Mouse (Mus musculus): ENCODE results near the gene Nim1k. TPM values are rescaled to one million over a fixed set of nuclear protein-coding genes. Genes with fewer than 3 reads are reported as not detected.
"Not testable (repeated sequence)": the region's sequence is repeated elsewhere in the genome, so short reads cannot be mapped to it uniquely, and the experiment has no call there.

Nim1k gene
- polyA plus RNA-seq, 1 experiment: 0.23 TPM

GRCm38 (mm10) chr13:119690876-119691620, 64.6 kb downstream of the Nim1k start:
- H3K9me3 ChIP-seq: no peaks in the 10 kb centered on the region
- no peaks in the 10 kb centered on the region for H3K27me3 ChIP-seq (replicated peaks)
- H3K36me3 ChIP-seq (replicated peaks; ENCODE audit: low read length): peaks cover 34% of the 10 kb centered on the region
- peaks cover 60% of the 10 kb centered on the region for H3K4me1 ChIP-seq
- no peak for TF ChIP-seq FLI1 (IDR thresholded peaks at IDR 0.05; ENCODE audit: low read length)
- no peak for TF ChIP-seq GATA1 (IDR thresholded peaks at IDR 0.05; ENCODE audit: borderline replicate concordance, low read length)
- H3K4me3 ChIP-seq (replicated peaks): peak overlapping the region; percentile 99

GRCm38 (mm10) chr13:119690039-119690728, 65.5 kb downstream of the Nim1k start, which contains the start of gene Hmgcs1:
Gene Hmgcs1, plus strand, starts transcription at chr13:119690379.
- no peaks in the 10 kb centered on the region for H3K27me3 ChIP-seq (replicated peaks)
- H3K4me1 ChIP-seq: peaks cover 54% of the 10 kb centered on the region
- peak within 1 kb of the TSS; percentile 99 for H3K4me3 ChIP-seq (replicated peaks)
- TF ChIP-seq GATA1 (IDR thresholded peaks at IDR 0.05; ENCODE audit: borderline replicate concordance, low read length): no peak
- 0 out of 2 replicates have a peak, but pooled peaks have one; percentile 12 for TF ChIP-seq FLI1 (IDR thresholded peaks at IDR 0.05; ENCODE audit: low read length)
- H3K36me3 ChIP-seq (replicated peaks; ENCODE audit: low read length): peaks cover 26% of the 10 kb centered on the region
- no peaks in the 10 kb centered on the region for H3K9me3 ChIP-seq

- TF ChIP-seq FLI1 (IDR thresholded peaks at IDR 0.05; ENCODE audit: low read length) (no peak), GATA1 (IDR thresholded peaks at IDR 0.05; ENCODE audit: borderline replicate concordance, low read length) (no peak)
- Histone ChIP-seq H3K9me3 (no peaks in the 10 kb centered on the region), H3K4me3 (replicated peaks) (peak overlapping the region; percentile 99), H3K4me1 (peaks cover 50% of the 10 kb centered on the region), H3K27me3 (replicated peaks) (no peaks in the 10 kb centered on the region), H3K36me3 (replicated peaks; ENCODE audit: low read length) (peaks cover 23% of the 10 kb centered on the region)
These were observed 66.0 kb downstream of the Nim1k start for GRCm38 (mm10) chr13:119689709-119690038.

GRCm38 (mm10) chr13:119684416-119685177, 71.1 kb downstream of the Nim1k start:
- peaks cover 58% of the 10 kb centered on the region for H3K4me1 ChIP-seq
- TF ChIP-seq GATA1 (IDR thresholded peaks at IDR 0.05; ENCODE audit: borderline replicate concordance, low read length) (no peak), FLI1 (IDR thresholded peaks at IDR 0.05; ENCODE audit: low read length) (no peak)
- peaks cover 4% of the 10 kb centered on the region for H3K36me3 ChIP-seq (replicated peaks; ENCODE audit: low read length)
- H3K9me3 ChIP-seq: no peaks in the 10 kb centered on the region
- H3K4me3 ChIP-seq (replicated peaks): no peak overlapping the region
- H3K27me3 ChIP-seq (replicated peaks): no peaks in the 10 kb centered on the region

GRCm38 (mm10) chr13:119681161-119681560, 74.5 kb downstream of the Nim1k start:
- H3K4me3 ChIP-seq (replicated peaks): peak overlapping the region; percentile 66

GRCm38 (mm10) chr13:119679721-119680120, 76.0 kb downstream of the Nim1k start:
- H3K36me3 ChIP-seq (replicated peaks; ENCODE audit: low read length): peaks cover 3% of the 10 kb centered on the region
- TF ChIP-seq GATA1 (IDR thresholded peaks at IDR 0.05; ENCODE audit: borderline replicate concordance, low read length) (no peak), FLI1 (IDR thresholded peaks at IDR 0.05; ENCODE audit: low read length) (no peak)

More at GRCm38 (mm10) chr13:119681161-119681560, 74.5 kb downstream of the Nim1k start:
- no peak for TF ChIP-seq FLI1 (IDR thresholded peaks at IDR 0.05; ENCODE audit: low read length)
- no peak for TF ChIP-seq GATA1 (IDR thresholded peaks at IDR 0.05; ENCODE audit: borderline replicate concordance, low read length)
- Histone ChIP-seq H3K36me3 (replicated peaks; ENCODE audit: low read length) (peaks cover 4% of the 10 kb centered on the region), H3K9me3 (no peaks in the 10 kb centered on the region), H3K27me3 (replicated peaks) (no peaks in the 10 kb centered on the region), H3K4me1 (peaks cover 38% of the 10 kb centered on the region)

GRCm38 (mm10) chr13:119678794-119679193, 76.9 kb downstream of the Nim1k start:
- TF ChIP-seq GATA1 (IDR thresholded peaks at IDR 0.05; ENCODE audit: borderline replicate concordance, low read length): no peak
- no peak for TF ChIP-seq FLI1 (IDR thresholded peaks at IDR 0.05; ENCODE audit: low read length)
- Histone ChIP-seq H3K4me3 (replicated peaks) (no peak overlapping the region), H3K36me3 (replicated peaks; ENCODE audit: low read length) (peaks cover under 1% of the 10 kb centered on the region), H3K27me3 (replicated peaks) (no peaks in the 10 kb centered on the region), H3K4me1 (peaks cover 30% of the 10 kb centered on the region), H3K9me3 (no peaks in the 10 kb centered on the region)

More at GRCm38 (mm10) chr13:119679721-119680120, 76.0 kb downstream of the Nim1k start:
- Histone ChIP-seq H3K4me3 (replicated peaks) (no peak overlapping the region), H3K9me3 (no peaks in the 10 kb centered on the region), H3K27me3 (replicated peaks) (no peaks in the 10 kb centered on the region), H3K4me1 (peaks cover 37% of the 10 kb centered on the region)

- not testable (repeated sequence) for H3K4me3 ChIP-seq (replicated peaks); H3K36me3 ChIP-seq (replicated peaks; ENCODE audit: low read length); H3K9me3 ChIP-seq; H3K27me3 ChIP-seq (replicated peaks)
- H3K4me1 ChIP-seq: peaks cover 12% of the 10 kb centered on the region
These were observed 94.3 kb downstream of the Nim1k start for GRCm38 (mm10) chr13:119661420-119661819.

Other genes starting within 250 kb of the Nim1k start
- not detected in 2 replicates for gene Ccl28, start 132.1 kb downstream of the Nim1k start, polyA plus RNA-seq (2012; ENCODE audit: insufficient read depth, low replicate concordance)
- gene Hmgcs1, start 65.5 kb downstream of the Nim1k start, polyA plus RNA-seq (2012; ENCODE audit: insufficient read depth, low replicate concordance): 5.2 and 20.7 TPM in 2 replicates
- 9.9 and 24.6 TPM in 2 replicates for gene Zfp131, start 35.0 kb upstream of the Nim1k start, polyA plus RNA-seq (2012; ENCODE audit: insufficient read depth, low replicate concordance)
- gene AF067063, start 74.3 kb upstream of the Nim1k start, polyA plus RNA-seq (2012; ENCODE audit: insufficient read depth, low replicate concordance): not detected in 2 replicates
- gene D13Ertd608e, start 80.1 kb upstream of the Nim1k start, polyA plus RNA-seq (2012; ENCODE audit: insufficient read depth, low replicate concordance): not detected in 2 replicates
- not detected in 2 replicates for gene Tcstv1, start 138.9 kb upstream of the Nim1k start, polyA plus RNA-seq (2012; ENCODE audit: insufficient read depth, low replicate concordance)
- gene Gm21761, start 173.4 kb upstream of the Nim1k start, polyA plus RNA-seq (2012; ENCODE audit: insufficient read depth, low replicate concordance): not detected in 2 replicates
- not detected in 2 replicates for gene B020031M17Rik, start 194.9 kb upstream of the Nim1k start, polyA plus RNA-seq (2012; ENCODE audit: insufficient read depth, low replicate concordance)